Mouse (Mus musculus): ENCODE data around the gene Grik1. TPM values are rescaled to one million over a fixed set of nuclear protein-coding genes. Genes with fewer than 3 reads are reported as not detected.

The Grik1 gene
- polyA plus RNA-seq, 1 experiment from 2014 or later = 5.2 TPM

DNA sequence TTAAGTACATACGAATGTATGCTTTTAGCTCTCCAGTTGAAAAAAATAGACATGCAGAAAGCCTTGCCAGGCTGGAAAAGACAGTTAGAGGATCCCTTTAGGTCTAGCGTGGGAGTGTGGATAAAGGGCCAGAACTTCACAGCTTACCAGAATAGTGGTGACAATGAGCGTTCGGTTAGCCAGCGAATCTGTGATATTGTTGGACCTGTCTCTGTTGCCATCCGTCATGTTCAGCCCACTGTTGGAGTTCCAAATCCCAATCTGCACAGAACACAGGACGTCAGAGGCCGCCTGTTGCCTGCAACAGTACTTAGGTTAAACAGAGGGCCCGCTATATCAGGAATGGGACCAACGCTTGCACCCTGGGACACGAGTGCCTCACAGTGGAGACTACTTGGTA is 340.2 kb downstream of the Grik1 start:
- no peak overlapping the region for H3K9ac ChIP-seq (replicated peaks)
- ATAC-seq (ENCODE audit: low FRiP score, low read depth) = no peak
- whole genome bisulfite sequencing = 92% methylated on average over 11 of the region's 11 CpGs
- H3K4me1 ChIP-seq = no peaks in the 10 kb centered on the region
- no peaks in the 10 kb centered on the region for H3K36me3 ChIP-seq
- no peak overlapping the region for H3K4me3 ChIP-seq
- no peaks in the 10 kb centered on the region for H3K9me3 ChIP-seq
- no peak overlapping the region for H3K4me2 ChIP-seq (replicated peaks)
- no peaks in the 10 kb centered on the region for H3K27me3 ChIP-seq
- no peak overlapping the region for H3K27ac ChIP-seq (replicated peaks)

DNA sequence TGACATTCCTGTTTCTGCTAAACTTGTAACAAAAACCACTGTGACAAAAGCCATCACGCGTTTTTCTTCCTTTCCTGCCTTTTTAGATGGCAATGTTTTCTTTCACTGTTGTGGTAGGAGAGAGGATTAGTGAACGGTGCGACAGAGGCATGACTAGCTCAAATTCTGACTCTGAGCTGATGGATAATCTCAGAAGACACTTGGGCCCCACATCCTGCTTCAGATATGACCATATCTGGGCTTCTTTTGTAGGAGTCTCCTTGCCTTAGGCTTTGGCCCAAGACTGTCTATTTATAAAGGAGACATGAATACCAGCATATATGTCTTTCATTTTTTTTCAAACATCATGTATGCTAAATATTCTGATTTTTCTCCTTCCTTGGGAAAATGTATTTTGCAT is 341.9 kb downstream of the Grik1 start:
- H3K4me3 ChIP-seq = no peak overlapping the region
- H3K27ac ChIP-seq (replicated peaks) = no peak overlapping the region
- H3K4me2 ChIP-seq (replicated peaks) = no peak overlapping the region
- no peaks in the 10 kb centered on the region for H3K36me3 ChIP-seq
- H3K4me1 ChIP-seq = no peaks in the 10 kb centered on the region
- H3K9ac ChIP-seq (replicated peaks) = no peak overlapping the region
- no peaks in the 10 kb centered on the region for H3K27me3 ChIP-seq
- WGBS = 66% methylated on average over 4 of the region's 4 CpGs
- no peak for ATAC-seq (ENCODE audit: low FRiP score, low read depth)
- H3K9me3 ChIP-seq = no peaks in the 10 kb centered on the region

DNA sequence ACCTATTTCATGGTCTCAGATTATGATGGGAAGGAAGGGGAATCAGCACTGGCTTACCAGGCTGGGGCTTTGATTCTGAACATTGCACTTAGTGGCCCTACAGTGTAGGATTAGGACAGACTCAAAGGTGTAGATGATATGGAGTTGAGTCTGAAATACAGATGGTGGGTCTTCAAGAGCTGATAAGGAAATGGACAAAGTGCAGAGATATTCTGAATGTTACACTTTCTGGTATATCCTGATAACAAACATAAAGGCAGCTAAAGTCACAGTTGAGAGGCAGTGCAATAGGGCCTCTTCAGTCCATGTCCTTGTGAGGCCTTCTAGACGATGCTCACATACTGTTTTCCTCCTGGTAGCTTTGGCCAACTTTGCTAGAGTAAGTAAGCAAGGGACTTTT is 345.7 kb downstream of the Grik1 start:
- Histone ChIP-seq H3K4me2 (replicated peaks) (no peak overlapping the region), H3K9ac (replicated peaks) (no peak overlapping the region), H3K4me1 (no peaks in the 10 kb centered on the region), H3K4me3 (no peak overlapping the region), H3K27ac (replicated peaks) (no peak overlapping the region), H3K27me3 (no peaks in the 10 kb centered on the region), H3K36me3 (no peaks in the 10 kb centered on the region), H3K9me3 (no peaks in the 10 kb centered on the region)
- ATAC-seq (ENCODE audit: low FRiP score, low read depth) = no peak
- WGBS = 91% methylated on average over 1 of the region's 1 CpGs

- no peaks in the 10 kb centered on the region for H3K36me3 ChIP-seq
- H3K27ac ChIP-seq (replicated peaks) = no peak overlapping the region
- no peak overlapping the region for H3K4me3 ChIP-seq
- no peak overlapping the region for H3K4me2 ChIP-seq (replicated peaks)
- H3K27me3 ChIP-seq = no peaks in the 10 kb centered on the region
- no peaks in the 10 kb centered on the region for H3K9me3 ChIP-seq
- no peaks in the 10 kb centered on the region for H3K4me1 ChIP-seq
- no peak for ATAC-seq (ENCODE audit: low FRiP score, low read depth)
- no peak overlapping the region for H3K9ac ChIP-seq (replicated peaks)
- 90% methylated on average over 13 of the region's 13 CpGs for WGBS
These were observed 347.8 kb downstream of the Grik1 start for GRCm38 (mm10) chr16:87942103-87942865.

DNA sequence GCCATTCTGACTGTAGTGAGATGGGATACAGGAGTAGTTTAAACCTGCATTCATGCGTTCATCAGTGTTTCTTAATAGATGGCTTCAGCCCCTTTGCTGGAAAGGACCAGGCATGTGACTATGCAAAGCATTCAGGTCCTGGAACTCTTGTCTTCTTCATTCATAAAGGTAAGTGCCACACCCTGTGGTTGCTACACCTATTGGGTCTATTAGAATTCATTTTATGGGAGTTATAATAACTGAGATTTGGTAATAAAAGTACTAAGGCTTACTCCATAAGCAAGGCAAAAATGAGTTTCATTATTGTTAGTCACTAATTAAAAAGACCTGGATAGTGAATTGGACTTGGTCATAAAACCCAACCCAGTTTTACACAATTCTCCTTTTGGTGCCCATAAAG is 355.4 kb downstream of the Grik1 start:
- Histone ChIP-seq H3K27me3 (no peaks in the 10 kb centered on the region), H3K4me2 (replicated peaks) (no peak overlapping the region), H3K9ac (replicated peaks) (no peak overlapping the region), H3K4me1 (no peaks in the 10 kb centered on the region), H3K27ac (replicated peaks) (no peak overlapping the region), H3K36me3 (no peaks in the 10 kb centered on the region), H3K4me3 (no peak overlapping the region), H3K9me3 (no peaks in the 10 kb centered on the region)
- ATAC-seq (ENCODE audit: low FRiP score, low read depth) = no peak
- WGBS = 94% methylated on average over 1 of the region's 1 CpGs

- H3K27me3 ChIP-seq = no peaks in the 10 kb centered on the region
- no peak overlapping the region for H3K4me2 ChIP-seq (replicated peaks)
- no peaks in the 10 kb centered on the region for H3K9me3 ChIP-seq
- no peak overlapping the region for H3K9ac ChIP-seq (replicated peaks)
- H3K4me3 ChIP-seq = no peak overlapping the region
- no peak overlapping the region for H3K27ac ChIP-seq (replicated peaks)
- 87% methylated on average over 2 of the region's 2 CpGs for WGBS
- no peaks in the 10 kb centered on the region for H3K36me3 ChIP-seq
- ATAC-seq (ENCODE audit: low FRiP score, low read depth) = no peak
- no peaks in the 10 kb centered on the region for H3K4me1 ChIP-seq
These were observed 358.7 kb downstream of the Grik1 start for GRCm38 (mm10) chr16:87931358-87931757.

DNA sequence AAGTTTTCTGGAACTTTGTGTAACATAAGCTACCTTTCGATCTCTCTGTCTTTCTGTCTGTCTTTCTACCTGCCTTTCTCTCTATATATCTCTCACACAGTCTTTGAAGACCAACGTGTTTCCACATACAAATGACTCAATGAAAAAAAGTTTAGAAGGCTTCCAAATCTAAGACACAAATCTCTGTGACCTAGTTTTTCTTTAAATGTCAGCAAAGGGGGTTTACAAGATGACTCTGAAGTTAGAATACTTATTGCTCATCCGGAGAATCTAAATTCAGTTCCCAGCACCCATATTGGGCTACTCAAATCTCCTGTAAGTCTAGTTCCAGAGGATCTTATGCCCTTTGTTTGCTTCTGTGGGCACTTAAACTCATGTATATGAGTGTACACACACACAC is 359.5 kb downstream of the Grik1 start:
- Histone ChIP-seq H3K27ac (replicated peaks) (no peak overlapping the region), H3K4me2 (replicated peaks) (no peak overlapping the region), H3K4me3 (no peak overlapping the region), H3K36me3 (no peaks in the 10 kb centered on the region), H3K9me3 (no peaks in the 10 kb centered on the region), H3K9ac (replicated peaks) (no peak overlapping the region), H3K4me1 (no peaks in the 10 kb centered on the region), H3K27me3 (no peaks in the 10 kb centered on the region)
- WGBS = 88% methylated on average over 3 of the region's 3 CpGs
- no peak for ATAC-seq (ENCODE audit: low FRiP score, low read depth)

DNA sequence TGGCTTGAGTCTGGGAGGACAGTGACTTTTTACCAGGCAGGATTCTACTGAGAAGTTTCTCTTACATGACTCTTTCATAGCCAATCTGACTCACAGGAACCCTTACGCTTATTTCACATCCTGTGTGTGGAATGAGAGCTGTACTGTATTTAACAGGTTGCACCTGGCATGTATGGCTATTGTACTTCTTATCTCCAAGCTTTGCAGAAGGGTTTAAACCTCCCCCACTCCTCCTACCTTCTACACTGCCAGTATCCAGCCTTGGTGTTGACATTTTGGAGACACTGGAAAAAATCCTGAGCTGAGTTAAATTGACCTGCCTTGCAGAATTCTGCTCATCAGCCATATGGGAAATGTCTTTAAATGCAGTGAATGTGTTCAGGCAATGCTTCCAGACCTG is 361.4 kb downstream of the Grik1 start:
- Histone ChIP-seq H3K36me3 (no peaks in the 10 kb centered on the region), H3K27me3 (no peaks in the 10 kb centered on the region), H3K9ac (replicated peaks) (no peak overlapping the region), H3K9me3 (no peaks in the 10 kb centered on the region), H3K27ac (replicated peaks) (no peak overlapping the region), H3K4me1 (no peaks in the 10 kb centered on the region), H3K4me3 (no peak overlapping the region), H3K4me2 (replicated peaks) (no peak overlapping the region)
- no peak for ATAC-seq (ENCODE audit: low FRiP score, low read depth)
- 86% methylated on average over 1 of the region's 1 CpGs for WGBS

DNA sequence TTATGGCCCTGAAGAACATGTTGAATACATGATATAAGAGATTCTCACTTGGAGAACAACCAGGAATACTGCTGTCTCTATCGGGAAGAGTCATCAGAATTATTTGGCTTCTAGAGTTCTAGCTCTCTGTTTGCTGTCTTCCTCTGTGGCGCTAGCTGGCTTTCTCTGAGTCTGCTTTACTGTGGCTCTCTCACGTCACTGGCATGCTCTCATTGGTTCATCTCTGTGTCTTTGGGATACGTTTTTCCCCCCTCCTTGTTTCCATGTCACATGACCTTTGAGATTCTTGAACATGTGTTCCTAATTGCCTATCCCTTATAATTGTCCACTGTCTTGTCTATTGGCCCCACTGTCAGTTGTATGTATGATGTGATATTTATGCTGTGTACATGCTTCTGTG is 372.2 kb downstream of the Grik1 start:
- H3K27me3 ChIP-seq = no peaks in the 10 kb centered on the region
- H3K9ac ChIP-seq (replicated peaks) = no peak overlapping the region
- ATAC-seq (ENCODE audit: low FRiP score, low read depth) = no peak
- peaks cover 21% of the 10 kb centered on the region for H3K4me1 ChIP-seq
- 71% methylated on average over 4 of the region's 4 CpGs for WGBS
- H3K9me3 ChIP-seq = no peaks in the 10 kb centered on the region
- H3K4me3 ChIP-seq = no peak overlapping the region
- no peak overlapping the region for H3K4me2 ChIP-seq (replicated peaks)
- no peaks in the 10 kb centered on the region for H3K36me3 ChIP-seq
- peak overlapping the region; percentile 74; the same call in 1 of the 2 replicates for H3K27ac ChIP-seq (replicated peaks)

DNA sequence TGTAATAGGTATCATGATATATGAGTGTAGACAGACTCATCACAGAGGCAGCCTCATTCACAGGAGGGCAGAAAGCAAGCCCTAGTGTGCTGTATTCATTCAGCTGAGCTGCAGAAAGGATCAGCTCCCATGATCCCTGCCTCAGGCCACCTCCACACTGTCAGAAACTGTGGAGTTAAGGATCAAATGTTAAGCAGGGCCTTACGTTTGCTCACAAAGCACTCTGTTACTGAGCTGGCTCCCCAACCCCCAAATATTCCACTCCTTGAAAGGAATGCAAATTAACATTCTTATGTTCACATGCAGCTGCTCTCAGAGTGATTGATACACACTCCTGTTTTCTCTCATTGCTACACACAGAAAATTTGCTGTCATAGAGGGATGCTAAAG is 372.9 kb downstream of the Grik1 start:
- WGBS = 0% methylated on average over 1 of the region's 1 CpGs
- Histone ChIP-seq H3K4me1 (peaks cover 21% of the 10 kb centered on the region), H3K4me3 (no peak overlapping the region), H3K9ac (replicated peaks) (no peak overlapping the region), H3K27me3 (no peaks in the 10 kb centered on the region), H3K4me2 (replicated peaks) (peak overlapping the region; percentile 4; the same call in 1 of the 2 replicates), H3K27ac (replicated peaks) (peak overlapping the region; percentile 74), H3K36me3 (no peaks in the 10 kb centered on the region), H3K9me3 (no peaks in the 10 kb centered on the region)
- ATAC-seq (ENCODE audit: low FRiP score, low read depth) = peak; percentile 93

DNA sequence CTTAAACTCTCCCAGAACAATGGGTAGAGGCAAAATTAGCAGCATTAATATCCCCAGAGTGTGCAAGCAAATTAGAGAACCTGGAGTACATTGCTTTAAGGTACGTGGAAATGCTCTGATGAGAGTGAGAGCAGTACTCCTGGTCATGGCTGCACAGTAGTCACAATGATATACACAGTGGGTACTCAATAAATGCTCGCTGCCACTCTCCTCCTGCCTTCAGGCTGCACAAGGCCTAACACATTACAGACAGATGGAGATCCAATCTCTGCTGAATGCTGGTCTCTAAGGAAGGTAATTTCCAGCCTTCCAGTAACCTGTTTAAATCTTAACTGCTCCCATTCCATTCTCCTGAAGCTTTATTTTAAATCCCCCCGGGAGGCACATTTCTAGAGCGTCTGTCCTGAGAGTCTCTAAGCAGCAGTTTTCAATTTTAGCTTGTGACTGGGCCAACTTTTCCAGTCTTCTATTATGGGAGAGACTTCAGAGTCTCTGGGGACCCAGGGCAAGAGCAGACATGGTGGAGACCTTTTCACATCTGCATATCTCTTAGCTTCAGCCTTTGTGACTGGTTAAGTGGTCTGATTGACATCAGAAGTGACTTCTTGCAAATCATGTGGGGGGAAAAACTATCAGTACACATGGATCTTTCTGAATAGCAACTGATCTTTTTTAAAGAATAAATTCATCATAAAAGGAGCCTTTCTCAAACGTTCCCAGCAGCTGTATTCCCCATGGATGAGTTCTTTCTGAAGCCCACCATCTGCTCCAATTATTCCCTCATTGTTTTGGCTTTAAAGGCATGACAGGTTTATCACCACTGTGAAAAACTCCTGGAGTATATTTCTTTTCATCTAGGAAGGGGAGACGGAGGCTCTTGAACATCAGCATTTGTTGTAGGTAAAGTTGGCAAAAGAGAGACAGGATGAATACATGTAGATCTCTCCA is 373.6 kb downstream of the Grik1 start:
- Histone ChIP-seq H3K36me3 (no peaks in the 10 kb centered on the region), H3K4me1 (peaks cover 21% of the 10 kb centered on the region), H3K9ac (replicated peaks) (no peak overlapping the region), H3K4me3 (no peak overlapping the region), H3K27me3 (no peaks in the 10 kb centered on the region), H3K4me2 (replicated peaks) (no peak overlapping the region), H3K27ac (replicated peaks) (peak overlapping the region; percentile 74), H3K9me3 (no peaks in the 10 kb centered on the region)
- peak; percentile 72 for ATAC-seq (ENCODE audit: low FRiP score, low read depth)
- WGBS = 39% methylated on average over 6 of the region's 6 CpGs

DNA sequence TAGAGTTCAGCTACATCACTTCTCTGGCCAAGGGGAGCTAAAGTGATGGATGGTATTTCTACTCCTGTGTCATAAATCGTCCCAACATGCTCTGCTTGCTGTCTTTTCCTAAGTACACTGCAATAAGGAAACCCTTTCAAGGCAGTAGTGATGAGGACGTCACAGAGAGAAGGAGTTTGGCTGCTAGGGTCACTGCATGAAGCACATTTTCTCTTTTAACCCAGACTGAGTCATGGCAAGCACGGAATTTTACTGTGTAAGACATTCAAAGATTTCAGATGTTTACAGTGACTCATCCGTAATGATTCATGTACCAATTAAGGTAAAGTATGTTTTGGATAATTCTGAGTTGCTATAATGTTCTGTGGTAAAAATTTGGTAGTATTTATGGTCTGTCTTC is 374.9 kb downstream of the Grik1 start:
- no peaks in the 10 kb centered on the region for H3K27me3 ChIP-seq
- H3K4me3 ChIP-seq = no peak overlapping the region
- no peak overlapping the region for H3K4me2 ChIP-seq (replicated peaks)
- no peaks in the 10 kb centered on the region for H3K9me3 ChIP-seq
- 86% methylated on average over 4 of the region's 4 CpGs for WGBS
- peaks cover 21% of the 10 kb centered on the region for H3K4me1 ChIP-seq
- no peak overlapping the region for H3K27ac ChIP-seq (replicated peaks)
- H3K36me3 ChIP-seq = no peaks in the 10 kb centered on the region
- no peak for ATAC-seq (ENCODE audit: low FRiP score, low read depth)
- H3K9ac ChIP-seq (replicated peaks) = no peak overlapping the region

All from midbrain, embryonic 12.5 days (tissue).